In genomic region chr1:74800424-74800888, GRCm38 (mm10) we compare ENCODE assay signal across 8 mouse cellular contexts. TPM values are rescaled to one million over a fixed set of nuclear protein-coding genes. Genes with fewer than 3 reads are reported as not detected.
DNase-seq lines count a peak whose midpoint lies in the region; ATAC-seq and TF ChIP-seq lines count a peak whose summit lies in the region.

No protein-coding gene starts in this region.

- peak overlapping the region; percentile 59 for H3K4me2 ChIP-seq in limb, embryonic 13.5 days (replicated peaks)

- ATAC-seq in limb, embryonic 13.5 days (ENCODE audit: low FRiP score, low read depth): no peak

- H3K9ac ChIP-seq in limb, embryonic 13.5 days: peak overlapping the region; percentile 48

- TF ChIP-seq POLR2A in spleen, adult 2 months (IDR thresholded peaks at IDR 0.05; ENCODE audit: low read depth, low read length): no peak

- no peak for TF ChIP-seq CTCF in spleen, adult 2 months (IDR thresholded peaks at IDR 0.05; ENCODE audit: extremely low read depth, insufficient read depth, insufficient read length, insufficient replicate concordance)

- H3K4me3 ChIP-seq in spleen, adult 2 months (ENCODE audit: extremely low read depth, insufficient read depth, insufficient read length): peak overlapping the region; percentile 25; the same call in 1 of the 2 replicates
- H3K4me3 ChIP-seq in limb, embryonic 13.5 days: peak overlapping the region; percentile 32

- peaks cover 9% of the 10 kb centered on the region for H3K27me3 ChIP-seq in spleen, adult 2 months (ENCODE audit: control insufficient read depth, insufficient read depth, low read length)
- H3K27me3 ChIP-seq in limb, embryonic 13.5 days: peaks cover 99% of the 10 kb centered on the region

- H3K27ac ChIP-seq in spleen, adult 2 months (ENCODE audit: insufficient read depth, low read length): no peak overlapping the region
- no peak overlapping the region for H3K27ac ChIP-seq in limb, embryonic 13.5 days

- DNase-seq in embryo, embryonic 11 days: peak; percentile 62
- no peak for DNase-seq in embryo, embryonic 10.5 days (ENCODE audit: low spot score)
- DNase-seq in spleen, adult 2 months (ENCODE audit: low read depth in 1 of 2, low spot score in 2 of 2): peak in 1 of 2 experiments; percentile 52
- DNase-seq in spleen, postnatal 14 days (ENCODE audit: low spot score in 2 of 2): no peak
- DNase-seq in right cerebral cortex, postnatal 36 days (ENCODE audit: low spot score in 2 of 2): peak; percentile 60 to 66
- no peak for DNase-seq in adrenal gland, postnatal 14 days
- no peak for DNase-seq in lung, postnatal 4 days

- WGBS in spleen, adult 2 months: under 1% methylated on average over 29 of the region's 29 CpGs
- under 1% methylated on average over 29 of the region's 29 CpGs for WGBS in limb, embryonic 13.5 days

- no peaks in the 10 kb centered on the region for H3K9me3 ChIP-seq in limb, embryonic 13.5 days

- H3K36me3 ChIP-seq in spleen, adult 2 months (ENCODE audit: control insufficient read depth, insufficient read depth, low read length): no peaks in the 10 kb centered on the region
- H3K36me3 ChIP-seq in limb, embryonic 13.5 days: no peaks in the 10 kb centered on the region

- peaks cover 28% of the 10 kb centered on the region for H3K4me1 ChIP-seq in spleen, adult 2 months (ENCODE audit: control insufficient read depth, insufficient read depth, insufficient read length)
- H3K4me1 ChIP-seq in limb, embryonic 13.5 days: peaks cover 48% of the 10 kb centered on the region

RNA-seq across cellular contexts. Expression of gene Wnt10a, which starts 9.1 kb away (rescaled TPM):
- 3.1 and 3.2 TPM in 2 replicates for polyA plus RNA-seq in spleen, adult 2 months (2012; rRNA removed)
- 3.9 and 4.5 TPM in 2 replicates for polyA plus RNA-seq in limb, embryonic 13.5 days (2015; fragmentation: Nextera tagmentation; extraction: Ambion mirVana)
- 0.30 TPM in 2 replicates for total RNA-seq in adrenal gland, postnatal 14 days (2021)

RNA-seq across cellular contexts. Expression of gene Wnt6, which starts 28.8 kb away (rescaled TPM):
- polyA plus RNA-seq in spleen, adult 2 months (2012; rRNA removed): 1.9 and 2.0 TPM in 2 replicates
- 39.7 and 51.8 TPM in 2 replicates for polyA plus RNA-seq in limb, embryonic 13.5 days (2015; fragmentation: Nextera tagmentation; extraction: Ambion mirVana)
- total RNA-seq in adrenal gland, postnatal 14 days (2021): 2.4 and 3.2 TPM in 2 replicates

RNA-seq across cellular contexts. Expression of gene Prkag3, which starts 51.4 kb away (rescaled TPM):
- polyA plus RNA-seq in spleen, adult 2 months (2012; rRNA removed): 0.06 and 0.18 TPM in 2 replicates
- polyA plus RNA-seq in limb, embryonic 13.5 days (2015; fragmentation: Nextera tagmentation; extraction: Ambion mirVana): 1.9 and 2.1 TPM in 2 replicates
- 0.15 TPM in 1 of 2 replicates, not detected in the other for total RNA-seq in adrenal gland, postnatal 14 days (2021)

RNA-seq across cellular contexts. Expression of gene Cdk5r2, which starts 54.3 kb away (rescaled TPM):
- not detected in 2 replicates for polyA plus RNA-seq in spleen, adult 2 months (2012; rRNA removed)
- 0.11 TPM in 1 of 2 replicates, not detected in the other for polyA plus RNA-seq in limb, embryonic 13.5 days (2015; fragmentation: Nextera tagmentation; extraction: Ambion mirVana)
- total RNA-seq in adrenal gland, postnatal 14 days (2021): 4.1 and 5.8 TPM in 2 replicates

Comparison
In these comparisons a context has a peak if more than half of its experiments do, and no peak if none do; other contexts are left out.
1. DNase-seq: peak in embryo, embryonic 11 days (single experiment) and right cerebral cortex, postnatal 36 days (2 of 2); none in embryo, embryonic 10.5 days (single experiment), spleen, postnatal 14 days (0 of 2), adrenal gland, postnatal 14 days (single experiment) and lung, postnatal 4 days (0 of 2).
2. RNA of gene Wnt6, which starts 28.8 kb away (polyA plus RNA-seq): 39.7 to 51.8 TPM in limb, embryonic 13.5 days; 1.9 to 2.0 TPM in spleen, adult 2 months; every median in the first group is over 10 times any median in the second.